Mouse (Mus musculus) liver, embryonic 11.5 days (tissue): Measurements from ENCODE around the gene D130043K22Rik. TPM values are rescaled to one million over a fixed set of nuclear protein-coding genes. Genes with fewer than 3 reads are reported as not detected.
"Not testable (repeated sequence)": the region's sequence is repeated elsewhere in the genome, so short reads cannot be mapped to it uniquely, and the experiment has no call there.

ENCODE experiments used
- ATAC-seq: fragments of 200-750 bp; cut with Nextera tagmentation; replicated peaks from 2 replicates; pipeline ENCODE4 v1.8.0; 2017; ENCODE audit warnings: moderate number of reproducible peaks, mild to moderate bottlenecking, moderate TSS enrichment, moderate library complexity; ENCODE audit not compliant: low FRiP score
- DNase-seq: peaks from one replicate; pipeline ENCODE4 v3.0.0-alpha.2; 2017; ENCODE audit warnings: low spot score
- H3K27ac ChIP-seq: fragments of 300-500 bp; sonication (generic); 2 replicates; pipeline ENCODE4 v1.5.1; 2014; ENCODE audit warnings: mild to moderate bottlenecking, low read depth, low read length, control low read depth
- H3K27me3 ChIP-seq: fragments of 300-500 bp; sonication (generic); replicated peaks from 2 replicates; pipeline ENCODE4 v1.6.1; 2014; ENCODE audit warnings: low read length, mixed read lengths; ENCODE audit not compliant: control insufficient read depth, insufficient read depth
- H3K36me3 ChIP-seq: fragments of 300-500 bp; sonication (generic); 2 replicates; pipeline ENCODE4 v1.6.1; 2014; ENCODE audit warnings: mild to moderate bottlenecking, low read length, moderate library complexity, mixed read lengths; ENCODE audit not compliant: control insufficient read depth, insufficient read depth
- H3K4me1 ChIP-seq: fragments of 300-500 bp; sonication (generic); replicated peaks from 2 replicates; pipeline ENCODE4 v1.6.1; 2014; ENCODE audit warnings: low read length, mixed read lengths; ENCODE audit not compliant: control insufficient read depth, insufficient read depth
- H3K4me2 ChIP-seq: fragments of 300-500 bp; sonication (generic); 2 replicates; pipeline ENCODE4 v1.6.1; 2014; ENCODE audit warnings: mild to moderate bottlenecking, control low read depth, moderate library complexity
- H3K4me3 ChIP-seq: fragments of 300-500 bp; sonication (generic); 2 replicates; pipeline ENCODE4 v1.5.1; 2014; ENCODE audit warnings: low read depth, low read length, control low read depth
- H3K9ac ChIP-seq: fragments of 300-500 bp; sonication (generic); 2 replicates; pipeline ENCODE4 v1.6.1; 2014; ENCODE audit warnings: low read depth, low read length, control low read depth
- H3K9me3 ChIP-seq: fragments of 300-500 bp; sonication (generic); 2 replicates; pipeline ENCODE4 v1.6.1; 2016; ENCODE audit warnings: low read length, inconsistent platforms, mixed read lengths; ENCODE audit not compliant: control insufficient read depth
- WGBS: fragments of 180-500 bp; shearing (Covaris S2); extraction: QIAGEN DNeasy Blood & Tissue Kit; methylation state at CpG from one replicate; pipeline ENCODE4 v1.1.7; 2014; 5-methylcytosine and 5-hydroxymethylcytosine counted together
- polyA plus RNA-seq: library from polyadenylated mRNA; unstranded; fragments of >200 nt; fragmentation: Nextera tagmentation; extraction: Ambion mirVana; gene quantifications from 2 replicates; pipeline ENCODE4 v1.2.1, GENCODE M21; 2014

D130043K22Rik gene
- polyA plus RNA-seq, 1 experiment from 2014 or later, result not detected

DNA sequence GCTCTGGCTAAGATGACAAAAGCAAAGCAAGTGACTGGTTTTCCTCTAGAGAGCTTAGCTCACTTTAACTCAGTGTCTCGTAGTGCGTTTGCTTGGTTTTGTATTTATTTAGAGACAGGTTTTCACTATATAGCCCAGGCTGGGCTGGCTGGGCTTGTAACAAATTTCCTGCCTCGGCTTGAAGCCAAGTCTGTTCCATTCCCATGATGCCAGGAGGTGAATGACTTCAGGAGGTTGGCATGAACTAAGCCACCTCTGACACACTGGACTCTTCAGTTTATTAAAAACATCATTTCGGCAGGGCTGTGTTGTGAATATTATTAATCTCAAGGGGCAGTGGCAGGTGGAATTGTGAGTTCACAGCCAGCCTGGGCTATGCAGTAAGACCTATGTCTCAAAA lies 19.3 kb upstream of the D130043K22Rik start:
- H3K27ac ChIP-seq, result no peak overlapping the region
- H3K4me1 ChIP-seq, result no peaks in the 10 kb centered on the region; the same call in 1 of the 2 replicates
- H3K9me3 ChIP-seq, result no peaks in the 10 kb centered on the region
- H3K4me3 ChIP-seq, result no peak overlapping the region
- no peaks in the 10 kb centered on the region for H3K27me3 ChIP-seq
- H3K9ac ChIP-seq, result no peak overlapping the region
- ATAC-seq (no peak), DNase-seq (no peak)
- WGBS, result 88% methylated on average over 4 of the region's 4 CpGs
- no peaks in the 10 kb centered on the region for H3K36me3 ChIP-seq
- H3K4me2 ChIP-seq, result no peak overlapping the region

- Histone ChIP-seq H3K9ac (no peak overlapping the region), H3K27ac (no peak overlapping the region), H3K4me3 (no peak overlapping the region), H3K4me2 (no peak overlapping the region), H3K4me1 (no peaks in the 10 kb centered on the region; the same call in 1 of the 2 replicates), H3K36me3 (no peaks in the 10 kb centered on the region), H3K9me3 (no peaks in the 10 kb centered on the region), H3K27me3 (no peaks in the 10 kb centered on the region)
- no peak for DNase-seq
- ATAC-seq, result no peak
- WGBS, result 80% methylated on average over 7 of the region's 7 CpGs
These were observed 18.8 kb upstream of the D130043K22Rik start for GRCm38 (mm10) chr13:24826116-24826515.

- no peaks in the 10 kb centered on the region for H3K27me3 ChIP-seq
- peak overlapping the region; percentile 92 for H3K27ac ChIP-seq
- peak; percentile 48 for DNase-seq
- 4% methylated on average over 20 of the region's 20 CpGs for WGBS
- H3K4me1 ChIP-seq, result peaks cover 12% of the 10 kb centered on the region; the same call in 1 of the 2 replicates
- no peak; the same call in 1 of the 2 replicates for ATAC-seq
- H3K4me2 ChIP-seq, result peak overlapping the region; percentile 88
- peak overlapping the region; percentile 96 for H3K9ac ChIP-seq
- peak overlapping the region; percentile 97 for H3K4me3 ChIP-seq
- no peaks in the 10 kb centered on the region for H3K9me3 ChIP-seq
- no peaks in the 10 kb centered on the region for H3K36me3 ChIP-seq
These were observed 14.1 kb upstream of the D130043K22Rik start for GRCm38 (mm10) chr13:24830756-24831352.

DNA sequence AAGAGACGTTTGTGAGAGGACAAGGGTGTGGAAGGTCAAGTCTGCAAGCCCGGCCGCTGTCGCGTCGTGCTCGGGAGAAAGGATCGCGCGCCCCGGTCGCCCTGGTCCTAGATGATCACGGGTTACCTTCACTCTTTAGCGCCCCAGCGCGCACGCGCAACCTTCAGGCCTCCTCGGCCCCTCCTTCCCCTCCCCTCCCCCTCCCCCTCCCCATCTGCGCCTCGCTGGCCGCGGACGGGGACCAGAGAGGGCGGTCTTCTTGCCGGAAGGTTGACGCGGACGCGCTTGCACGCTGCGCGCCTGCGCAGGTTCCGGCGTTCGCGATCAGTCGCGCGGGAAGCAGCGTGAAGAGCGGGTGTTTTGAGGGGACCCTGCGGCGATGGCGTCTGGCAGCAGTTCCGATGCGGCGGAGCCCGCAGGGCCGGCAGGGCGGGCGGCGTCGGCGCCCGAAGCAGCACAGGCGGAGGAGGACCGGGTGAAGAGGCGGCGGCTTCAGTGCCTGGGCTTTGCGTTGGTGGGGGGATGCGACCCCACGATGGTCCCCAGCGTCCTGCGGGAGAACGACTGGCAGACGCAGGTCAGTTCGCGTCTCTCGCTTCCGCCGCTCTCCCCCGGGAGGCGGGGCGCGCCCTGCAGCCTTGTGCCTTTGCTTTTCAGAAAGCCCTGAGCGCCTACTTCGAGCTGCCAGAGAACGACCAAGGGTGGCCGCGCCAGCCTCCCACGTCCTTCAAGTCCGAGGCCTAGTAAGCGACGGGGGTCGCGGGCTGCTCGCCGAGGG lies 13.4 kb upstream of the D130043K22Rik start, which contains the start of the genes Acot13 and Tdp2:
Acot13 (minus strand) TSS at position 188 of the 778 bp plus-strand sequence.
Tdp2 (plus strand) TSS at position 327 of the 778 bp plus-strand sequence.
- peak within 1 kb of the TSS; percentile 92 for H3K27ac ChIP-seq
- WGBS, result under 1% methylated on average over 90 of the region's 90 CpGs
- H3K4me3 ChIP-seq, result peak within 1 kb of the TSS; percentile 97
- H3K36me3 ChIP-seq, result peaks cover 3% of the 10 kb centered on the region; the same call in 1 of the 2 replicates
- no peaks in the 10 kb centered on the region for H3K9me3 ChIP-seq
- DNase-seq, result peak; percentile 97
- H3K9ac ChIP-seq, result peak within 1 kb of the TSS; percentile 96
- peak within 1 kb of the TSS; percentile 88 for H3K4me2 ChIP-seq
- no peaks in the 10 kb centered on the region for H3K27me3 ChIP-seq
- peak; percentile 94 for ATAC-seq
- peaks cover 14% of the 10 kb centered on the region; the same call in 1 of the 2 replicates for H3K4me1 ChIP-seq

GRCm38 (mm10) chr13:24832131-24832810 lies 12.7 kb upstream of the D130043K22Rik start:
- WGBS, result 4% methylated on average over 21 of the region's 21 CpGs
- Histone ChIP-seq H3K36me3 (peaks cover 3% of the 10 kb centered on the region; the same call in 1 of the 2 replicates), H3K4me1 (peaks cover 14% of the 10 kb centered on the region; the same call in 1 of the 2 replicates), H3K27me3 (no peaks in the 10 kb centered on the region), H3K27ac (peak overlapping the region; percentile 92), H3K4me2 (peak overlapping the region; percentile 88), H3K9me3 (no peaks in the 10 kb centered on the region), H3K4me3 (peak overlapping the region; percentile 97), H3K9ac (peak overlapping the region; percentile 96)
- DNase-seq, result no peak
- ATAC-seq, result no peak; the same call in 1 of the 2 replicates

DNA sequence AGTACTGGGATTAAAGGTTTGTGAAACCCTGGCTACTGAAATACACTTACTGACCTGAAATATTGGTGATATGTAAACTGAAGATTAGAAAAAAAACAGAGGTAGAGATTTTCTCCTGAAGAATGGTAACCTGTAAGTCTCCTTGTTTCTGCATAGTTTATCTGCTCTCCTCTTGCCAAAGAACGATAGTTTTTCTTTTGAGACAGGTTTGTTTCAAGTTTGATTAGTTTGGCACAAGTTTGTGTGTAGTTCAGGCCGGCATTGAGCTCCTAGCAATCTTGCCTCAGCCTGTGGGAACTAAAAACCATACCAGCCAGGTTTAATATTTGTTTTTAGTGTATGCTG lies 12.2 kb upstream of the D130043K22Rik start:
- H3K27ac ChIP-seq, result no peak overlapping the region
- H3K27me3 ChIP-seq, result no peaks in the 10 kb centered on the region
- WGBS, result 56% methylated on average over 2 of the region's 2 CpGs
- H3K9ac ChIP-seq, result peak overlapping the region; percentile 96
- peak overlapping the region; percentile 97 for H3K4me3 ChIP-seq
- peaks cover 14% of the 10 kb centered on the region; the same call in 1 of the 2 replicates for H3K4me1 ChIP-seq
- peak overlapping the region; percentile 88 for H3K4me2 ChIP-seq
- ATAC-seq (no peak), DNase-seq (no peak)
- H3K36me3 ChIP-seq, result peaks cover 3% of the 10 kb centered on the region; the same call in 1 of the 2 replicates
- no peaks in the 10 kb centered on the region for H3K9me3 ChIP-seq

GRCm38 (mm10) chr13:24837765-24838164 lies 7.2 kb upstream of the D130043K22Rik start:
- H3K27ac ChIP-seq, H3K36me3 ChIP-seq, H3K4me3 ChIP-seq, H3K4me2 ChIP-seq, H3K27me3 ChIP-seq, ATAC-seq, DNase-seq, H3K9ac ChIP-seq, H3K9me3 ChIP-seq: not testable (repeated sequence)
- peaks cover 13% of the 10 kb centered on the region; the same call in 1 of the 2 replicates for H3K4me1 ChIP-seq
- WGBS, result 87% methylated on average over 8 of the region's 8 CpGs

GRCm38 (mm10) chr13:24839831-24840230 lies 5.1 kb upstream of the D130043K22Rik start:
- H3K4me3 ChIP-seq, result no peak overlapping the region
- H3K9me3 ChIP-seq, result no peaks in the 10 kb centered on the region
- H3K27ac ChIP-seq, result no peak overlapping the region
- peaks cover 7% of the 10 kb centered on the region; the same call in 1 of the 2 replicates for H3K4me1 ChIP-seq
- 59% methylated on average over 3 of the region's 3 CpGs for WGBS
- no peak overlapping the region for H3K9ac ChIP-seq
- ATAC-seq (no peak), DNase-seq (no peak)
- no peaks in the 10 kb centered on the region for H3K27me3 ChIP-seq
- H3K36me3 ChIP-seq, result peaks cover 8% of the 10 kb centered on the region; the same call in 1 of the 2 replicates
- no peak overlapping the region for H3K4me2 ChIP-seq
